8 mouse cellular contexts compared by ENCODE assay signal in genomic region chr2:128817786-128818681, GRCm38 (mm10). TPM values are rescaled to one million over a fixed set of nuclear protein-coding genes. Genes with fewer than 3 reads are reported as not detected.
DNase-seq lines count a peak whose midpoint lies in the region; ATAC-seq lines count a peak whose summit lies in the region.

Gene Tmem87b, plus strand, starts transcription at chr2:128818118.

- H3K4me2 ChIP-seq in kidney, embryonic 15.5 days, result peak within 1 kb of the TSS; percentile 77

- WGBS in heart, embryonic 10.5 days, result under 1% methylated on average over 59 of the region's 59 CpGs
- WGBS in kidney, embryonic 15.5 days, result under 1% methylated on average over 59 of the region's 59 CpGs

- peak; percentile 90 for ATAC-seq in erythroblast, adult 5-6 weeks (replicated peaks; ENCODE audit: low FRiP score, poor library complexity, severe bottlenecking)
- peak; percentile 92 for ATAC-seq in kidney, embryonic 15.5 days (replicated peaks; ENCODE audit: low FRiP score)
- ATAC-seq in monocyte, adult 5-6 weeks (replicated peaks; ENCODE audit: insufficient number of reproducible peaks, low FRiP score, low TSS enrichment, poor library complexity, severe bottlenecking), result peak; percentile 94

- no peaks in the 10 kb centered on the region for H3K27me3 ChIP-seq in heart, embryonic 10.5 days (ENCODE audit: insufficient read depth, poor library complexity, severe bottlenecking)
- no peaks in the 10 kb centered on the region for H3K27me3 ChIP-seq in kidney, embryonic 15.5 days

- H3K4me1 ChIP-seq in heart, embryonic 10.5 days, result peaks cover 16% of the 10 kb centered on the region
- H3K4me1 ChIP-seq in kidney, embryonic 15.5 days, result peaks cover 23% of the 10 kb centered on the region

- no peaks in the 10 kb centered on the region for H3K36me3 ChIP-seq in heart, embryonic 10.5 days
- no peaks in the 10 kb centered on the region for H3K36me3 ChIP-seq in kidney, embryonic 15.5 days

- H3K4me3 ChIP-seq in heart, embryonic 10.5 days, result peak within 1 kb of the TSS; percentile 90
- H3K4me3 ChIP-seq in kidney, embryonic 15.5 days (replicated peaks), result peak within 1 kb of the TSS; percentile 88

- peak within 1 kb of the TSS; percentile 71 for H3K9ac ChIP-seq in kidney, embryonic 15.5 days

- H3K9me3 ChIP-seq in heart, embryonic 10.5 days, result no peaks in the 10 kb centered on the region
- no peaks in the 10 kb centered on the region for H3K9me3 ChIP-seq in kidney, embryonic 15.5 days (replicated peaks)

- peak; percentile 98 to 99 for DNase-seq in B cell, adult 2 months
- peak; percentile 99 for DNase-seq in brain, adult 2 months (ENCODE audit: low read depth, low spot score)
- peak; percentile 98 for DNase-seq in heart, embryonic 10.5 days (ENCODE audit: low spot score)
- DNase-seq in liver, result peak; percentile 94
- peak; percentile 97 to 99 for DNase-seq in spleen, postnatal 4 days (ENCODE audit: low spot score in 2 of 2)

- peak within 1 kb of the TSS; percentile 97 for H3K27ac ChIP-seq in heart, embryonic 10.5 days
- peak within 1 kb of the TSS; percentile 97 for H3K27ac ChIP-seq in kidney, embryonic 15.5 days

RNA-seq across cellular contexts. Expression of gene Tmem87b, which starts in this region (rescaled TPM):
- 2.3 and 4.4 TPM in 2 replicates for total RNA-seq in erythroblast, adult 5-6 weeks (2015; ENCODE audit: low replicate concordance)
- 1.4 and 3.4 TPM in 2 replicates for total RNA-seq in erythroblast, adult 5-6 weeks (2017; ENCODE audit: low replicate concordance)
- polyA plus RNA-seq in heart, embryonic 10.5 days (2016; fragmentation: Nextera tagmentation; extraction: Ambion mirVana), result 22.1 and 25.4 TPM in 2 replicates
- 32.3 and 32.6 TPM in 2 replicates for polyA plus RNA-seq in kidney, embryonic 15.5 days (2015; fragmentation: Nextera tagmentation; extraction: Ambion mirVana)
- 46.5 to 73.2 TPM (median 54.2 TPM) in 3 replicates for total RNA-seq in monocyte, adult 5-6 weeks (2017)

Comparison
In these comparisons a context has a peak if more than half of its experiments do, and no peak if none do; other contexts are left out.
1. Peak in every context shown above with its lines: DNase-seq, ATAC-seq, H3K4me3 ChIP-seq and H3K27ac ChIP-seq.